In genomic region chr13:4244861-4245559, GRCm38 (mm10) we compare ENCODE assay signal across 8 mouse cellular contexts. TPM values are rescaled to one million over a fixed set of nuclear protein-coding genes. Genes with fewer than 3 reads are reported as not detected.
DNase-seq lines count a peak whose midpoint lies in the region; ATAC-seq and TF ChIP-seq lines count a peak whose summit lies in the region.

No protein-coding gene starts in this region.

- TF ChIP-seq EP300 in heart, postnatal 0 days (IDR thresholded peaks at IDR 0.05; ENCODE audit: low read depth) = no peak

- no peak overlapping the region for H3K9ac ChIP-seq in heart, postnatal 0 days (replicated peaks; ENCODE audit: low read depth, low read length)

- no peak for TF ChIP-seq POLR2A in cerebellum, adult 2 months (IDR thresholded peaks at IDR 0.05; ENCODE audit: borderline replicate concordance, insufficient read depth, low read length)

- no peaks in the 10 kb centered on the region for H3K27me3 ChIP-seq in cerebellum, adult 2 months (ENCODE audit: control insufficient read depth, insufficient read depth, low read length)
- H3K27me3 ChIP-seq in heart, postnatal 0 days (ENCODE audit: control insufficient read depth, insufficient read depth, low read length) = no peaks in the 10 kb centered on the region

- H3K4me2 ChIP-seq in heart, postnatal 0 days (ENCODE audit: low read depth, low read length) = peak overlapping the region; percentile 55

- H3K4me3 ChIP-seq in cerebellum, adult 2 months (replicated peaks; ENCODE audit: insufficient read depth, low read depth, low read length) = no peak overlapping the region
- peak overlapping the region; percentile 21; the same call in 1 of the 2 replicates for H3K4me3 ChIP-seq in heart, postnatal 0 days (ENCODE audit: low read depth, low read length)

- no peak overlapping the region for H3K27ac ChIP-seq in cerebellum, adult 2 months (ENCODE audit: insufficient read depth, low read length)
- H3K27ac ChIP-seq in heart, postnatal 0 days (ENCODE audit: low read depth) = no peak overlapping the region

- ATAC-seq in heart, postnatal 0 days (ENCODE audit: insufficient read depth, low read depth) = peak; percentile 53; the same call in 1 of the 2 replicates
- ATAC-seq in frontal cortex, adult (ENCODE audit: low TSS enrichment) = no peak

- no peaks in the 10 kb centered on the region for H3K36me3 ChIP-seq in heart, postnatal 0 days (replicated peaks; ENCODE audit: control insufficient read depth, insufficient read depth, low read length)

- peak; percentile 12 to 24 for DNase-seq in cerebellum, postnatal 10 days
- no peak for DNase-seq in cerebellum, adult 2 months
- DNase-seq in adrenal gland, postnatal 14 days = peak; percentile 20
- DNase-seq in heart, postnatal 0 days (ENCODE audit: low spot score) = peak; percentile 8
- DNase-seq in kidney, postnatal 4 days = peak; percentile 56 to 73
- peak; percentile 64 for DNase-seq in mesoderm, embryonic 11.5 days (ENCODE audit: low read depth, low spot score)
- peak; percentile 80 for DNase-seq in yolk sac, embryonic 10.5 days (ENCODE audit: low spot score)

- H3K9me3 ChIP-seq in heart, postnatal 0 days (replicated peaks; ENCODE audit: control insufficient read depth, low read length) = no peaks in the 10 kb centered on the region

- 4% methylated on average over 13 of the region's 13 CpGs for WGBS in cerebellum, adult 2 months
- WGBS in heart, postnatal 0 days = 6% methylated on average over 13 of the region's 13 CpGs

- H3K4me1 ChIP-seq in cerebellum, adult 2 months (ENCODE audit: control insufficient read depth, insufficient read depth, low read length) = no peaks in the 10 kb centered on the region
- 0 out of 2 replicates have a peak, but pooled peaks cover 4% of the 10 kb centered on the region for H3K4me1 ChIP-seq in heart, postnatal 0 days (ENCODE audit: control insufficient read depth, insufficient read depth)

- TF ChIP-seq CTCF in cerebellum, adult 2 months (IDR thresholded peaks at IDR 0.05; ENCODE audit: borderline replicate concordance, insufficient read depth, low read depth, low read length) = no peak
- TF ChIP-seq CTCF in heart, postnatal 0 days (IDR thresholded peaks at IDR 0.05; ENCODE audit: low read depth) = no peak

RNA-seq across cellular contexts. Expression of gene Akr1c19, which starts 16.5 kb away (rescaled TPM):
- polyA plus RNA-seq in cerebellum, adult 2 months (2012; rRNA removed) = 0.11 TPM in 1 of 2 replicates, not detected in the other
- 0.60 and 1.7 TPM in 2 replicates for total RNA-seq in adrenal gland, postnatal 14 days (2021)
- 0.04 and 1.6 TPM in 2 replicates for total RNA-seq in heart, postnatal 0 days (2014; rRNA removed; ENCODE audit: low replicate concordance)
- polyA plus RNA-seq in heart, postnatal 0 days (2015; fragmentation: Nextera tagmentation; extraction: Ambion mirVana) = 1.3 and 1.4 TPM in 2 replicates

RNA-seq across cellular contexts. Expression of gene Akr1c12, which starts 34.2 kb away (rescaled TPM):
- not detected in 2 replicates for polyA plus RNA-seq in cerebellum, adult 2 months (2012; rRNA removed)
- total RNA-seq in adrenal gland, postnatal 14 days (2021) = 0.34 and 3.4 TPM in 2 replicates
- not detected in 2 replicates for total RNA-seq in heart, postnatal 0 days (2014; rRNA removed; ENCODE audit: low replicate concordance)
- polyA plus RNA-seq in heart, postnatal 0 days (2015; fragmentation: Nextera tagmentation; extraction: Ambion mirVana) = 0.43 and 0.49 TPM in 2 replicates

RNA-seq across cellular contexts. Expression of gene Akr1c13, which starts 54.1 kb away (rescaled TPM):
- 0.32 and 0.77 TPM in 2 replicates for polyA plus RNA-seq in cerebellum, adult 2 months (2012; rRNA removed)
- total RNA-seq in adrenal gland, postnatal 14 days (2021) = 24.1 and 28.7 TPM in 2 replicates
- total RNA-seq in heart, postnatal 0 days (2014; rRNA removed; ENCODE audit: low replicate concordance) = 0.46 TPM in 1 of 2 replicates, not detected in the other
- polyA plus RNA-seq in heart, postnatal 0 days (2015; fragmentation: Nextera tagmentation; extraction: Ambion mirVana) = 1.6 and 1.7 TPM in 2 replicates

Comparison
In these comparisons a context has a peak if more than half of its experiments do, and no peak if none do; other contexts are left out.
1. DNase-seq: peak in cerebellum, postnatal 10 days (2 of 2), adrenal gland, postnatal 14 days (single experiment), heart, postnatal 0 days (single experiment), kidney, postnatal 4 days (2 of 2), mesoderm, embryonic 11.5 days (single experiment) and yolk sac, embryonic 10.5 days (single experiment); none in cerebellum, adult 2 months (0 of 2).
2. RNA of gene Akr1c13, which starts 54.1 kb away (total RNA-seq): 24.1 to 28.7 TPM in adrenal gland, postnatal 14 days; 0.46 TPM in heart, postnatal 0 days; every median in the first group is over 10 times any median in the second.